Mouse (Mus musculus) heart, embryonic 14.5 days (tissue): ENCODE results near the gene Pola1. TPM values are rescaled to one million over a fixed set of nuclear protein-coding genes. Genes with fewer than 3 reads are reported as not detected.
A peak's percentile ranks its signal among the peaks of the same experiment; 100 is the strongest.

Experiments
- ATAC-seq: fragments of 200-750 bp; cut with Nextera tagmentation; 2 replicates; pipeline ENCODE4 v1.8.0; 2017; ENCODE audit warnings: low read depth, moderate TSS enrichment; ENCODE audit not compliant: insufficient number of reproducible peaks, insufficient read depth, low FRiP score
- H3K27ac ChIP-seq, 2 experiments: fragments of 200-500 bp in 1 of 2; fragments of 300-500 bp in 1 of 2; sonication (generic) in 1 of 2; replicated peaks in 1 of 2; 2 replicates each; pipeline ENCODE4 v1.5.1; 2012 to 2014; ENCODE audit warnings: low read depth in 2 of 2, low read length in 2 of 2, control low read depth in 1 of 2, mild to moderate bottlenecking in 1 of 2, mixed read lengths in 1 of 2; ENCODE audit not compliant: control insufficient read depth in 1 of 2, insufficient read depth in 1 of 2
- H3K27me3 ChIP-seq: fragments of 300-500 bp; sonication (generic); 2 replicates; pipeline ENCODE4 v1.6.1; 2014; ENCODE audit warnings: mild to moderate bottlenecking, low read length, control low read depth; ENCODE audit not compliant: control insufficient read depth, insufficient read depth
- H3K36me3 ChIP-seq: fragments of 300-500 bp; sonication (generic); 2 replicates; pipeline ENCODE4 v1.6.1; 2014; ENCODE audit warnings: mild to moderate bottlenecking, control low read depth, low read length, mixed read lengths; ENCODE audit not compliant: control insufficient read depth, insufficient read depth
- H3K4me1 ChIP-seq, 2 experiments: fragments of 200-500 bp in 1 of 2; fragments of 300-500 bp in 1 of 2; sonication (generic) in 1 of 2; 2 replicates each; pipeline ENCODE4 v1.6.1; 2012 to 2014; ENCODE audit warnings: low read length in 2 of 2, control low read depth in 1 of 2, mixed read lengths in 1 of 2; ENCODE audit not compliant: control insufficient read depth in 2 of 2, insufficient read depth in 2 of 2
- H3K4me2 ChIP-seq: fragments of 300-500 bp; sonication (generic); 2 replicates; pipeline ENCODE4 v1.6.1; 2014; ENCODE audit warnings: mild to moderate bottlenecking, low read length
- H3K4me3 ChIP-seq, 2 experiments: fragments of 200-500 bp in 1 of 2; fragments of 300-500 bp in 1 of 2; sonication (generic) in 1 of 2; 2 replicates each; pipeline ENCODE4 v1.5.1; 2012 to 2014; ENCODE audit warnings: low read length in 2 of 2, mild to moderate bottlenecking in 2 of 2, control low read depth in 1 of 2, low read depth in 1 of 2, moderate library complexity in 1 of 2; ENCODE audit not compliant: control insufficient read depth in 1 of 2, insufficient read depth in 1 of 2
- H3K9ac ChIP-seq: fragments of 300-500 bp; sonication (generic); 2 replicates; pipeline ENCODE4 v1.6.1; 2014; ENCODE audit warnings: mild to moderate bottlenecking, low read length
- H3K9me3 ChIP-seq: fragments of 300-500 bp; sonication (generic); 2 replicates; pipeline ENCODE4 v1.6.1; 2016; ENCODE audit warnings: low read length, control low read depth; ENCODE audit not compliant: control insufficient read depth
- WGBS: fragments of 180-500 bp; shearing (Covaris S2); extraction: QIAGEN DNeasy Blood & Tissue Kit; methylation state at CpG from one replicate; pipeline ENCODE4 v1.1.7; 2014; 5-methylcytosine and 5-hydroxymethylcytosine counted together
- polyA plus RNA-seq: library from polyadenylated mRNA; unstranded; fragments of >200 nt; fragmentation: Nextera tagmentation; extraction: Ambion mirVana; gene quantifications from 2 replicates; pipeline ENCODE4 v1.2.1, GENCODE M21; 2014

Gene Pola1
- polyA plus RNA-seq, 1 experiment from 2014 or later, result 9.5 TPM

GRCm38 (mm10) chrX:93580931-93581330 lies 51.0 kb downstream of the Pola1 start:
- H3K27ac ChIP-seq, result no peak overlapping the region
- no peaks in the 10 kb centered on the region for H3K36me3 ChIP-seq
- H3K27me3 ChIP-seq, result no peaks in the 10 kb centered on the region
- ATAC-seq, result no peak
- H3K4me2 ChIP-seq, result no peak overlapping the region
- H3K9me3 ChIP-seq, result no peaks in the 10 kb centered on the region
- WGBS, result 80% methylated on average over 2 of the region's 2 CpGs
- H3K4me3 ChIP-seq, result no peak overlapping the region
- H3K9ac ChIP-seq, result no peak overlapping the region
- H3K4me1 ChIP-seq, result no peaks in the 10 kb centered on the region

DNA sequence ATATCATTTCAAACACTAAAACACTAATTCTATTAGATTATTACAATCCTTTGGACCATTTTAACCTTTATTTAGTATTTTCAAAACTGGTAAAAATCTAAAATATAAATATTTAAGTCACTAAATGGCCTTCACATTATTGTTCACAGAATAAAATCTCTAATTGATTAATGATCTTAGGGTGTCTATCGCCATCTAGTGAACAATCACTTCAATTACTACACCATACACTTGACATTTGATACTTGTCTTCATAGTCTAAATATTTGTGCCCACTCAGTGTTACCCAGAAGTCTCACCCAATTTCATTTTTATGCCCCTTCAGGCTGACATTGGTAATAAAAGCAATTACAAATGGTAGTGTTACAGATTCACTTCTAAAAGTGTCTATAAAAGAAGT lies 74.8 kb downstream of the Pola1 start:
- H3K4me1 ChIP-seq, result no peaks in the 10 kb centered on the region
- no peak for ATAC-seq

GRCm38 (mm10) chrX:93539779-93540178 lies 92.2 kb downstream of the Pola1 start:
- no peak overlapping the region for H3K4me2 ChIP-seq
- H3K4me1 ChIP-seq, result no peaks in the 10 kb centered on the region
- no peak overlapping the region for H3K27ac ChIP-seq
- no peak overlapping the region for H3K4me3 ChIP-seq
- ATAC-seq, result no peak
- no peaks in the 10 kb centered on the region for H3K27me3 ChIP-seq
- H3K9ac ChIP-seq, result no peak overlapping the region
- H3K36me3 ChIP-seq, result no peaks in the 10 kb centered on the region
- H3K9me3 ChIP-seq, result no peaks in the 10 kb centered on the region
- WGBS, result 89% methylated on average over 2 of the region's 2 CpGs

More for the DNA sequence above, 74.8 kb downstream of the Pola1 start:
- no peak overlapping the region for H3K4me3 ChIP-seq
- H3K9ac ChIP-seq, result no peak overlapping the region
- H3K27me3 ChIP-seq, result no peaks in the 10 kb centered on the region
- no peak overlapping the region for H3K27ac ChIP-seq
- no peaks in the 10 kb centered on the region for H3K9me3 ChIP-seq
- no peak overlapping the region for H3K4me2 ChIP-seq
- 28% methylated on average over 1 of the region's 1 CpGs for WGBS
- peaks cover 3% of the 10 kb centered on the region; the same call in 1 of the 2 replicates for H3K36me3 ChIP-seq

- no peaks in the 10 kb centered on the region for H3K9me3 ChIP-seq
- no peak for ATAC-seq
- no peak overlapping the region for H3K9ac ChIP-seq
- H3K36me3 ChIP-seq, result no peaks in the 10 kb centered on the region
- 49% methylated on average over 2 of the region's 2 CpGs for WGBS
- peak overlapping the region; percentile 57 to 71; a peak in 3 of 4 replicates for H3K27ac ChIP-seq
- H3K27me3 ChIP-seq, result no peaks in the 10 kb centered on the region
- H3K4me3 ChIP-seq, result no peak overlapping the region
- H3K4me2 ChIP-seq, result no peak overlapping the region
- H3K4me1 ChIP-seq, result 0 out of 4 replicates have a peak, but pooled peaks cover 0 to 4% of the 10 kb centered on the region in 2 experiments
Measured at GRCm38 (mm10) chrX:93502865-93503353, 129.0 kb downstream of the Pola1 start.

DNA sequence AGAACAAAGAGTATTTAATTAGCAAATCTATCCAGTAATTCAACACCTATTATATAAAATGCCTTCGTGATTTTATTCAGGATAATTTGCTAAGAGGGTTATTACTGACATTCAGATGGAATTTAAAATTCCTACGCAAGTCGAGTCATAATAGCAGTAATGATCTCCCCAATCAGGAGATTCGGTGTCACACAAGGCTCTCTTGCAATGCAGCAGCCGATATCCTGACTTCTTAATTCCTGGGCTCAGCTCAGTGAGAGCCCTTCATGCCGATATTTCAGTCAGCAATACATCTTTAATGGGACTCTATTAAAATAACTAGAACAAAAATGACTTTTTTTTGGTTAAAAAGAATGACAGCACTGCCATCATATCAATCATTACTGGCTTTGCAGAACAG lies 134.4 kb downstream of the Pola1 start:
- H3K9me3 ChIP-seq, result no peaks in the 10 kb centered on the region
- no peak overlapping the region for H3K27ac ChIP-seq
- no peak overlapping the region for H3K9ac ChIP-seq
- ATAC-seq, result no peak
- H3K4me3 ChIP-seq, result no peak overlapping the region
- WGBS, result 84% methylated on average over 6 of the region's 6 CpGs
- H3K4me2 ChIP-seq, result no peak overlapping the region
- no peaks in the 10 kb centered on the region for H3K36me3 ChIP-seq
- H3K27me3 ChIP-seq, result no peaks in the 10 kb centered on the region
- 0 out of 4 replicates have a peak, but pooled peaks cover 0 to 2% of the 10 kb centered on the region in 2 experiments for H3K4me1 ChIP-seq

GRCm38 (mm10) chrX:93465711-93466110 lies 166.2 kb downstream of the Pola1 start:
- WGBS, result 31% methylated on average over 1 of the region's 1 CpGs
- Histone ChIP-seq H3K9ac (no peak overlapping the region), H3K27me3 (no peaks in the 10 kb centered on the region), H3K27ac (no peak overlapping the region), H3K4me2 (no peak overlapping the region), H3K9me3 (no peaks in the 10 kb centered on the region), H3K4me1 (no peaks in the 10 kb centered on the region), H3K4me3 (no peak overlapping the region), H3K36me3 (no peaks in the 10 kb centered on the region)
- ATAC-seq, result no peak

DNA sequence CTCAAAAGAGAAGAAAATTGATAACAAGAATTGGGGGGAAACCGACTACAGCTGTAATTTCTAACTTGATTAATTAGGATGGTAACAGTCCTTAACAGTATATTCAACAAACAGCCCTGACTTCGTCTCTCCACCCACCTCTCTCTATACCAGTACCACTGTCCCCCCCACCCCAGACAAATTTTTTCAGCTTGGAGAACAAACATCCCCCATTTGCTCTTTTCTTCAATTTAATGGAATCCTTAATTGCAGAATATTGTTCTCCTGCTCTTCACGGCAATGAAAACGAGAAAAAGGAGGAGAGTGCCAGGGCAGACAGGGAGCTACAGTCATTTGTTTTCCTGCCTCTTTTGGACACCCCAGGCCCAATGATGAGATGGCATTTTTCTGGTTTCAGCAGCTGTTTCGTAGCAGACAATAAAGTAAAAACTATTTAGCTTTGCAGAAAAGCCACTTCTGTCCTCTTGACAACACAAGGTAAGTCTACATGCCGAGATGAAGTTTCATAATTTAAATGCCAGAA lies 202.2 kb downstream of the Pola1 start:
- no peak overlapping the region for H3K27ac ChIP-seq
- H3K27me3 ChIP-seq, result no peaks in the 10 kb centered on the region
- ATAC-seq, result no peak
- H3K4me1 ChIP-seq, result no peaks in the 10 kb centered on the region
- no peak overlapping the region for H3K4me2 ChIP-seq
- H3K36me3 ChIP-seq, result no peaks in the 10 kb centered on the region
- 76% methylated on average over 6 of the region's 6 CpGs for WGBS
- H3K4me3 ChIP-seq, result no peak overlapping the region
- no peak overlapping the region for H3K9ac ChIP-seq
- H3K9me3 ChIP-seq, result no peaks in the 10 kb centered on the region
